Mouse (Mus musculus): ENCODE results near the gene Tgfa.

Tgfa gene

DNA sequence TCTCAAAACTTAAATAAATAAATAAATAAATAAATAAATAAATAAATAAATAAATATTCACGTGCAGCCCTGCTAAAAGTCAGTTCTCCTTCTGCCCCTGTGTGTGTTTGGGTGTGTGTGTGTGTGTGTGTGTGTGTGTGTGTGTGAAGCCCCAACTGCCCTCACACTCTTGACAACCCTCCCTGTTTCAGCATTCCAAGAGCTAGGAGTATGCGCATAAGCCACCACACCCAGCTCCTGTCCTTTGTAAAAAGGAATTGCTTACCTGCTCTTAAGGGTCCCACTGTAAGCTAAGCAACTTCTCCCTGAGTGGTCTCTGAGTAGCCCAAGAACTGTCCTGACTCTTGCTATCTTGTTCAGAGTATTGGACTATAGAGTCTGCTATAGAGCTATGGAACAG lies 101.9 kb downstream of the Tgfa start:
- DNase-seq (ENCODE audit: low spot score): no peak

DNA sequence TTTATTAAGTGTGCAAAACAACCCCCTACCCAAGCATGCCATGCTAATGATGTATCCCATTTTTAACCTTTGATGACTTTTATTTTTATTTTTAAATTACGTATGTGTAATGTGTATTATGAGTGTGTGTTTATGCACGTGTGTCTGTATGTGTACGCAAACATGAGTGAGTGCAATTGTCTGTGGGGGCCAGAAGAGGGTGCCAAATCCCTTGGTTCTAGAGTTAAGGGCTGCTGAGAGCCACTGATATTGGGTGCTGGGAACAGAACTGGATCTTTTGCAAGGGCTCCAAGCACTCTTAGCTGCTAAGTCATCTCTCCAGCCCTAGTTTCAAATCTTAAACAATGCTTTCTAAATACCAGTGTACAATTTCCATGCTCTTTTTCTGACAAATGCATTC lies 103.9 kb downstream of the Tgfa start:
- no peak for DNase-seq (ENCODE audit: low spot score)

DNA sequence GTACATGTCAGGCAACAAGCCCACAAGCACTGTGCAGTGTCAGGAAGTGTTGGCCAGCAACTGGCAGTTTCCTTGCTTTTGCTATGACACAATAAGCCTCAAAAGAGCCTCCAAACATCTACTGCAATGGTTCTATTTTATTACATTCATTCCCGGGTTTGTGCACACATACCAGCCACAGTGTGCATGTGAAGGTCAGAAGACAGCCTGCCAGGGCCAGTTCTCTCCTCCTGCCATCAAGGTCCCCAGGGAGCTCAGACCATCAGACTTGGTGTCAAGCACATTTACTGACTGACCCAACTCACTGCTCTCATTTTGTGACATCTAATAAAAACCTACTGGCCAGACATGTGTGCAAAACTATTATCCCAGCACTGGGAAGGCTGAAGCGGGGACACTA lies 104.4 kb downstream of the Tgfa start:
- DNase-seq (ENCODE audit: low spot score): peak; percentile 29

DNA sequence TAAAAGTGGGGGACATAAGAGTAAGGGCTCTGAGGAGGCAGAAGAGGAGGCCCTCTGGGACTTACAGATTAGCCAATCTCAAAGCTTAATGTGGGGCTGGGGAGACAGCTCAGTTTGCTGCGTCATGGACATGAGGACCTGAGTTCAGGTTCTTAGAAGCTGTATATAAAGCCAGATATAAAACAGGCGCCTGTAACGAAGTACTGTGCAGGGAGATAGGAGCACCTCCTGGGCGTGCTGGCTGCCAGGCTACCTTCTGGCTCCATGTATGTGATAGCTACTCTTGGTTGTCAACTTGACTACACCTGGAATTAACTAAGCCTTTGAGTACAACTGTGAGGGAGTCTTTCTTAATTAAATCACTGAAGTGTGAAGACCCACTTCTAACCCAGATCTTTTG lies 110.7 kb downstream of the Tgfa start:
- no peak for DNase-seq (ENCODE audit: low spot score)

DNA sequence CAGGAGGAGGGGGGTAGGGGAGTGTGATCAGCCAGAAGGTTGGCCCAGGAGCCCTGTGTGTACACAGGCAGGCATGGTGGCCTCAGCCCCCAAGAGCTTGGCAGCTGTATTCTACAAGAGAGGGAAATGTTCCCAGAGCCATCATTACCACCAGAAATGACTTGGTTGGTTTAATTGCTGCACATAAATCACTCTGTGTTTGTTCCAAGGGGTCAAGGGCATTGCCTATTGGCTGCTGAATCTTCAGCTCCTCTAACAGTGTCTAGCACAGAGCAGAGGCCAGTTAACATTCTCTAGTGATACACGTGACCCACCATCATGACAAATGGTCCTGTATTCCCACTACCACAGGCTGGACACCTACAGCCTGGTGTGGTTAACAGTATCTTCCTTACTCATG lies 119.0 kb downstream of the Tgfa start:
- DNase-seq (ENCODE audit: low spot score): no peak

DNA sequence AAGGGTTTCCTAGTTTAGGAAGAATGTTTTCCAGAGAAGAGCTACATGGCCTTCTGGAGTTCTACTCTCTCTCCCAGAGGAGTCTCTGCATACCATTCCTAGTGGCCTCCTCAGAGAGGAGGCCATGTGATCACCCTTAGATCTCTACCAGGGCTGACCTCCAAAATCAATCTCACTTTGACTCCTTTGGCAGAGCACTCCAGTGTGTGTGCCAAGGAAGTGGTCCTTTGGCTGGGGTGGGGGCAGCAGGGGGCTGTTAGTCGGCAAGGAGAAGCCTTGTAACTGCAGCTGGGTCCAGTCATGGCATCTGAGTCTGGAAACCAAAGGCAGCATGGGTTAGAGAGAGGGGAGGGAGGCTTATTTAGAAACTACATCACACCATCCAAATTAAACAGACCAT lies 122.0 kb downstream of the Tgfa start:
- no peak for DNase-seq (ENCODE audit: low spot score)

DNA sequence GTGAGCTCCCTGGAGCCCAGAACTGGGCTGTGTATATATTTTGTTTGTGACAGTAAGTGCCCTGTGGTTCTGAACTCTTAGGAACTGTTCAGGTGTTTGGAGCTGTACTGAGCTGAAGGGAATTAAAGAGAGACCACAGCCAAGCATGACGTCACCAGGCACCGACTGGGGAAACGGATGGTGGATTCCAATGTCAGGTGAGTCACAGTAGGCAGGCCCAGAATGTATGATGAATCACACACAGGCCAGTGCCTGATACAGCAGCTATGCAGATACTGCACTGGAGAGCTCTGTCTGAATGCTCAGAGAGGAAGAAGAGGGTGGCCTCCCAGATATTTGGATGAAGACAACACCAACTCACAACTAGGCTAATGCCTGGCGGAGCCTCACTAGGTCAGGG lies 123.8 kb downstream of the Tgfa start:
- DNase-seq (ENCODE audit: low spot score): no peak

DNA sequence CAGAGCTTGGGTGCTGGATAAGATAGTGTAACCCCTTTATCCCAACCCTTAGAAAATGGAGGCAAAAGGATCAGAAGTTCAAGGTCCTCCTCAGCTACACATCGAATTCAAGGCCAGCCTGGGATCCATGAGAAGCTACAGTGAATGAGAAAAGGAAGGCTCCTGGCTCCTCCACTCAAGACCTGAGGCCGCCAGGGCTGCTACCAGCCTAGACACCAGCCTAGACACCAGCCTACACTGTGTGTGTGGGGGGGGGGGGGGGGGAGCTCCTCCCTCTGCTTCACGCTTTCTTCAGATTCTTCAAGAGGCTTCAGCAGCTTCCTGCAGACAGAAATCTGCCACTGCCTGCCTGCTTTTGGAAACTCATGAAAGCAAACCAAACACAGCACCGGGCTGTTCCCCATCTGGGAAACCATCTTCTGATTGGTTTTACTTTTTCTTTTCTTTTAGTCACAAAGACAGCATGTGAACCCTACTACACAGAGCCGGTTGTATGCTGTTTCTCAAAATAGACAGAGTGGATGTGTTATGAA lies 127.1 kb downstream of the Tgfa start:
- DNase-seq (ENCODE audit: low spot score): no peak

DNA sequence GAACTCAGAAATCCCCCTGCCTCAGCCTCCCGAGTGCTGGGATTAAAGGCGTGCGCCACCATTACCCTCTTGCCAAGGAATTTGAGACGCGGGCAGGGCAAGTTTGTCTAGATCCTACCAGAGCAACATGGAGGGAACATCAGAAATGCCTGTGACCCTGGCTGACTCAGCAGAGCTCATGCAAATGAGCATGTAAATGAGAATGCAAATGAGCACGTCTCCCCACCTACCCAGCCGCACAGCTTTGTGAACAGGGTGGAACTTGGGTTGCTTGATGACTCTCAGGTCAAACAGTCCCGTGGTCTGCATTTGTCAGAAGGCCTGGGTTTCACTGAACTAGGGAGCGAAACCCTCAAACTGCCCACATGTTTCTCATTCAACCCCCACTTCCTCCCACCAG lies 128.0 kb downstream of the Tgfa start:
- DNase-seq (ENCODE audit: low spot score): no peak

DNA sequence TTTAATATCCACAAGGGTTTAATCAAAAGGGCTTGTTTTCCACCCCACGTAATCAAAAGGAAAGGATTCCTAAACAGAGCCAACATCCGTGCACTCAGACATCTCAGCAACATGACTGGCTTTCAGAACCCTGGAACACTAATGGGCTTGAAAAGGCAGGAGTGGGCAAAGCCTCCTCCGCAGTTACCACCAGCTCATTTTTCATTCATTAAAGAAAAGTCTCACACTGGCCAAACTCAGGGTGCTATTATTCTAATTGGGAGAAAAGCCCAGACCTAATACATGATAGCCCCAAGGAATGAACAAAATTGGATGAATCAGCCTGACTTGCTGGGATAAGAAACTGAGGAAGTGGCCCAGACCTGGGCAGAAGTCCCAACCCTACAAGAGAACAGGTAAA lies 129.4 kb downstream of the Tgfa start:
- no peak for DNase-seq (ENCODE audit: low spot score)

Measured in adipocyte (in vitro differentiated cells).